Mouse (Mus musculus): ENCODE results near the gene Fbxl15. TPM values are rescaled to one million over a fixed set of nuclear protein-coding genes. Genes with fewer than 3 reads are reported as not detected.

The Fbxl15 gene
- polyA plus RNA-seq, 1 experiment: 13.1 TPM

GRCm38 (mm10) chr19:46286926-46287325 is 41.1 kb upstream of the Fbxl15 start:
- peaks cover 27% of the 10 kb centered on the region for H3K36me3 ChIP-seq (ENCODE audit: control insufficient read depth, insufficient read depth)

GRCm38 (mm10) chr19:46287566-46287965 is 40.4 kb upstream of the Fbxl15 start:
- Histone ChIP-seq H3K79me2 (ENCODE audit: control insufficient read depth, insufficient read depth) (no peaks in the 10 kb centered on the region), H3K27me3 (ENCODE audit: control insufficient read depth, insufficient read depth, insufficient read length) (no peaks in the 10 kb centered on the region)

More at GRCm38 (mm10) chr19:46286926-46287325, 41.1 kb upstream of the Fbxl15 start:
- Histone ChIP-seq H3K79me2 (ENCODE audit: control insufficient read depth, insufficient read depth) (no peaks in the 10 kb centered on the region), H3K27me3 (ENCODE audit: control insufficient read depth, insufficient read depth, insufficient read length) (no peaks in the 10 kb centered on the region), H3K79me3 (ENCODE audit: low read depth) (no peaks in the 10 kb centered on the region), H3ac (ENCODE audit: control insufficient read depth, insufficient read length, low read depth) (no peak overlapping the region), H3K4me3 (ENCODE audit: insufficient read depth, poor library complexity, severe bottlenecking) (no peak overlapping the region)
- TF ChIP-seq CTCF (IDR thresholded peaks at IDR 0.05; ENCODE audit: control insufficient read depth, insufficient read depth, insufficient read length): no peak
- no peak for TF ChIP-seq USF1 (IDR thresholded peaks at IDR 0.05; ENCODE audit: low read depth)
- no peak for TF ChIP-seq MAX (IDR thresholded peaks at IDR 0.05)
- TF ChIP-seq CEBPB (IDR thresholded peaks at IDR 0.05; ENCODE audit: low read depth): no peak
- TF ChIP-seq MYOG (IDR thresholded peaks at IDR 0.05; ENCODE audit: control insufficient read depth, extremely low read depth, insufficient read length): no peak
- TF ChIP-seq MYOD1 (IDR thresholded peaks at IDR 0.05; ENCODE audit: control insufficient read depth, insufficient read length, low read depth): no peak
- TF ChIP-seq FOSL1 (IDR thresholded peaks at IDR 0.05; ENCODE audit: insufficient read depth, low read length, poor library complexity, severe bottlenecking): no peak

GRCm38 (mm10) chr19:46290535-46291105 is 37.4 kb upstream of the Fbxl15 start:
- no peak for TF ChIP-seq FOSL1 (IDR thresholded peaks at IDR 0.05; ENCODE audit: insufficient read depth, low read length, poor library complexity, severe bottlenecking)
- no peak for TF ChIP-seq CTCF (IDR thresholded peaks at IDR 0.05; ENCODE audit: control insufficient read depth, insufficient read depth, insufficient read length)
- TF ChIP-seq USF1 (IDR thresholded peaks at IDR 0.05; ENCODE audit: low read depth): no peak
- TF ChIP-seq MYOD1 (IDR thresholded peaks at IDR 0.05; ENCODE audit: control insufficient read depth, insufficient read length, low read depth): no peak
- no peak for TF ChIP-seq CEBPB (IDR thresholded peaks at IDR 0.05; ENCODE audit: low read depth)
- TF ChIP-seq MYOG (IDR thresholded peaks at IDR 0.05; ENCODE audit: control insufficient read depth, extremely low read depth, insufficient read length): no peak
- no peak for TF ChIP-seq MAX (IDR thresholded peaks at IDR 0.05)
- Histone ChIP-seq H3K4me3 (ENCODE audit: insufficient read depth, poor library complexity, severe bottlenecking) (no peak overlapping the region), H3K79me3 (ENCODE audit: low read depth) (no peaks in the 10 kb centered on the region), H3ac (ENCODE audit: control insufficient read depth, insufficient read length, low read depth) (no peak overlapping the region), H3K79me2 (ENCODE audit: control insufficient read depth, insufficient read depth) (no peaks in the 10 kb centered on the region), H3K27me3 (ENCODE audit: control insufficient read depth, insufficient read depth, insufficient read length) (no peaks in the 10 kb centered on the region), H3K36me3 (ENCODE audit: control insufficient read depth, insufficient read depth) (no peaks in the 10 kb centered on the region)

More at GRCm38 (mm10) chr19:46287566-46287965, 40.4 kb upstream of the Fbxl15 start:
- Histone ChIP-seq H3K79me3 (ENCODE audit: low read depth) (no peaks in the 10 kb centered on the region), H3K4me3 (ENCODE audit: insufficient read depth, poor library complexity, severe bottlenecking) (no peak overlapping the region), H3ac (ENCODE audit: control insufficient read depth, insufficient read length, low read depth) (no peak overlapping the region), H3K36me3 (ENCODE audit: control insufficient read depth, insufficient read depth) (peaks cover 24% of the 10 kb centered on the region)
- TF ChIP-seq MAX (IDR thresholded peaks at IDR 0.05): no peak
- no peak for TF ChIP-seq CTCF (IDR thresholded peaks at IDR 0.05; ENCODE audit: control insufficient read depth, insufficient read depth, insufficient read length)
- no peak for TF ChIP-seq USF1 (IDR thresholded peaks at IDR 0.05; ENCODE audit: low read depth)
- no peak for TF ChIP-seq MYOD1 (IDR thresholded peaks at IDR 0.05; ENCODE audit: control insufficient read depth, insufficient read length, low read depth)
- TF ChIP-seq CEBPB (IDR thresholded peaks at IDR 0.05; ENCODE audit: low read depth): no peak
- TF ChIP-seq MYOG (IDR thresholded peaks at IDR 0.05; ENCODE audit: control insufficient read depth, extremely low read depth, insufficient read length): no peak
- TF ChIP-seq FOSL1 (IDR thresholded peaks at IDR 0.05; ENCODE audit: insufficient read depth, low read length, poor library complexity, severe bottlenecking): no peak

- TF ChIP-seq CEBPB (IDR thresholded peaks at IDR 0.05; ENCODE audit: low read depth): no peak
- TF ChIP-seq MYOG (IDR thresholded peaks at IDR 0.05; ENCODE audit: control insufficient read depth, extremely low read depth, insufficient read length): no peak
- TF ChIP-seq MYOD1 (IDR thresholded peaks at IDR 0.05; ENCODE audit: control insufficient read depth, insufficient read length, low read depth): no peak
- TF ChIP-seq CTCF (IDR thresholded peaks at IDR 0.05; ENCODE audit: control insufficient read depth, insufficient read depth, insufficient read length): no peak
- TF ChIP-seq MAX (IDR thresholded peaks at IDR 0.05): no peak
- no peaks in the 10 kb centered on the region for H3K27me3 ChIP-seq (ENCODE audit: control insufficient read depth, insufficient read depth, insufficient read length)
- H3K79me3 ChIP-seq (ENCODE audit: low read depth): no peaks in the 10 kb centered on the region
- no peak overlapping the region for H3K4me3 ChIP-seq (ENCODE audit: insufficient read depth, poor library complexity, severe bottlenecking)
- H3K79me2 ChIP-seq (ENCODE audit: control insufficient read depth, insufficient read depth): no peaks in the 10 kb centered on the region
- no peak overlapping the region for H3ac ChIP-seq (ENCODE audit: control insufficient read depth, insufficient read length, low read depth)
- no peaks in the 10 kb centered on the region for H3K36me3 ChIP-seq (ENCODE audit: control insufficient read depth, insufficient read depth)
Measured at GRCm38 (mm10) chr19:46296938-46297337, 31.0 kb upstream of the Fbxl15 start.

- Histone ChIP-seq H3K79me2 (ENCODE audit: control insufficient read depth, insufficient read depth) (no peaks in the 10 kb centered on the region), H3K36me3 (ENCODE audit: control insufficient read depth, insufficient read depth) (no peaks in the 10 kb centered on the region), H3K79me3 (ENCODE audit: low read depth) (no peaks in the 10 kb centered on the region), H3K27me3 (ENCODE audit: control insufficient read depth, insufficient read depth, insufficient read length) (no peaks in the 10 kb centered on the region), H3K4me3 (ENCODE audit: insufficient read depth, poor library complexity, severe bottlenecking) (no peak overlapping the region), H3ac (ENCODE audit: control insufficient read depth, insufficient read length, low read depth) (no peak overlapping the region)
- TF ChIP-seq MAX (IDR thresholded peaks at IDR 0.05): no peak
- peak; percentile 81 for TF ChIP-seq USF1 (IDR thresholded peaks at IDR 0.05; ENCODE audit: low read depth)
- TF ChIP-seq CEBPB (IDR thresholded peaks at IDR 0.05; ENCODE audit: low read depth): no peak
- TF ChIP-seq FOSL1 (IDR thresholded peaks at IDR 0.05; ENCODE audit: insufficient read depth, low read length, poor library complexity, severe bottlenecking): no peak
- TF ChIP-seq CTCF (IDR thresholded peaks at IDR 0.05; ENCODE audit: control insufficient read depth, insufficient read depth, insufficient read length): no peak
- TF ChIP-seq MYOD1 (IDR thresholded peaks at IDR 0.05; ENCODE audit: control insufficient read depth, insufficient read length, low read depth): no peak
- TF ChIP-seq MYOG (IDR thresholded peaks at IDR 0.05; ENCODE audit: control insufficient read depth, extremely low read depth, insufficient read length): no peak
Measured at GRCm38 (mm10) chr19:46300294-46301045, 27.5 kb upstream of the Fbxl15 start.
